Mouse (Mus musculus) kidney, adult 2 months (tissue): Measurements from ENCODE around the gene Bcan. TPM values are rescaled to one million over a fixed set of nuclear protein-coding genes. Genes with fewer than 3 reads are reported as not detected.

ENCODE experiments used
- DNase-seq: peaks from one replicate; pipeline ENCODE4 v3.0.0; 2021
- H3K27ac ChIP-seq: fragments of 200-500 bp; 2 replicates; pipeline ENCODE4 v1.5.1; 2012; ENCODE audit warnings: low read depth, low read length, control low read depth, inconsistent platforms; ENCODE audit not compliant: insufficient read depth
- H3K27me3 ChIP-seq: fragments of 200-500 bp; replicated peaks from 2 replicates; pipeline ENCODE4 v1.6.1; 2012; ENCODE audit warnings: mild to moderate bottlenecking, moderate library complexity, low read length, inconsistent platforms; ENCODE audit not compliant: control insufficient read depth, insufficient read depth
- H3K36me3 ChIP-seq: fragments of 200-500 bp; 2 replicates; pipeline ENCODE4 v1.6.1; 2012; ENCODE audit warnings: mild to moderate bottlenecking, moderate library complexity, low read length, inconsistent platforms; ENCODE audit not compliant: control insufficient read depth, insufficient read depth
- H3K4me1 ChIP-seq: fragments of 200-500 bp; 2 replicates; pipeline ENCODE4 v1.6.1; 2011; ENCODE audit warnings: low read length; ENCODE audit not compliant: control insufficient read depth, insufficient read depth
- H3K4me3 ChIP-seq: fragments of 200-500 bp; 2 replicates; pipeline ENCODE4 v1.5.1; 2011; ENCODE audit warnings: mild to moderate bottlenecking, low read depth, low read length, control low read depth; ENCODE audit not compliant: insufficient read depth
- CTCF ChIP-seq: fragments of 200-500 bp; conservative IDR thresholded peaks from 2 replicates; pipeline ENCODE4 v1.5.1; 2011; ENCODE audit warnings: low read depth, mild to moderate bottlenecking, control low read depth, low read length, moderate library complexity, mixed read lengths; ENCODE audit not compliant: insufficient read depth, insufficient read length
- POLR2A ChIP-seq: fragments of 200-500 bp; IDR thresholded peaks from one replicate; pipeline ENCODE4 v1.6.1; 2011; ENCODE audit warnings: low read depth, low read length, control low read depth
- WGBS: fragments of 180-500 bp; shearing (Covaris S2); methylation state at CpG from one replicate; pipeline ENCODE4 v1.1.7; 2018; 5-methylcytosine and 5-hydroxymethylcytosine counted together
- polyA plus RNA-seq: library from polyadenylated mRNA; depleted of rRNA; stranded (reverse); fragments of >200 nt; gene quantifications from 2 replicates; pipeline ENCODE4 v1.2.3, GENCODE M21; 2012

Bcan gene
- polyA plus RNA-seq, 1 experiment: 0.34 TPM

DNA sequence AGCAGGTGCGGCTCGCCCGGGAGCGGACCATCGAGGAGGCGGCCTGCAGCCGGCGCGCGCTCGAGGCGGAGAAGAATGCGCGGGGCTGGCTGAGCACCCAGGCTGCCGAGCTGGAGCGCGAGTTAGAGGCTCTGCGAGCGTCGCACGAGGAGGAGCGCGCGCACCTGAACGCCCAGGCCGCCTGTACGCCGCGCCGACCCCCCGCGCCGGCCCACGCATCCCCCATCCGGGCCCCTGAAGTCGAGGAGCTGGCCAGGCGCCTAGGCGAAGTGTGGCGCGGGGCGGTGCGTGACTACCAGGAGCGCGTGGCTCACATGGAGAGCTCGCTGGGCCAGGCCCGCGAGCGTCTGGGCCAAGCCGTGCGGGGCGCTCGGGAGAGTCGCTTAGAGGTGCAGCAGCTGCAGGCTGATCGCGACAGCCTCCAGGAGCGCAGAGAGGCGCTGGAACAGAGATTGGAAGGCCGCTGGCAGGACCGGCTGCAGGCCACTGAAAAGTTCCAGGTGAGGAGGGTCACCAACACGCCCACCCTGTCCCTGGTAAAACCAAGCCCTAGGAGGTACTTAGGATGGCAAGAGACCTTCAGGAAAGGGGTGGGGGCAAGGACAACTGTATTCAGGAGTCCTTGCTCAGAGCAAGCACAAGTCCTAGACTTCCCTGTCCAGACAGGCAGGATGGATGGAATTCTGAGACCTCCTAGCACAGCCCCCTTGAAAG is 28.4 kb downstream of the Bcan start:
- H3K27me3 ChIP-seq: no peaks in the 10 kb centered on the region
- H3K36me3 ChIP-seq: no peaks in the 10 kb centered on the region
- H3K4me1 ChIP-seq: no peaks in the 10 kb centered on the region
- DNase-seq: no peak
- H3K4me3 ChIP-seq: peak overlapping the region; percentile 57
- H3K27ac ChIP-seq: 0 out of 2 replicates have a peak overlapping the region, but pooled peaks have one; percentile 58
- under 1% methylated on average over 59 of the region's 60 CpGs for WGBS
- no peak for TF ChIP-seq CTCF
- TF ChIP-seq POLR2A: no peak

DNA sequence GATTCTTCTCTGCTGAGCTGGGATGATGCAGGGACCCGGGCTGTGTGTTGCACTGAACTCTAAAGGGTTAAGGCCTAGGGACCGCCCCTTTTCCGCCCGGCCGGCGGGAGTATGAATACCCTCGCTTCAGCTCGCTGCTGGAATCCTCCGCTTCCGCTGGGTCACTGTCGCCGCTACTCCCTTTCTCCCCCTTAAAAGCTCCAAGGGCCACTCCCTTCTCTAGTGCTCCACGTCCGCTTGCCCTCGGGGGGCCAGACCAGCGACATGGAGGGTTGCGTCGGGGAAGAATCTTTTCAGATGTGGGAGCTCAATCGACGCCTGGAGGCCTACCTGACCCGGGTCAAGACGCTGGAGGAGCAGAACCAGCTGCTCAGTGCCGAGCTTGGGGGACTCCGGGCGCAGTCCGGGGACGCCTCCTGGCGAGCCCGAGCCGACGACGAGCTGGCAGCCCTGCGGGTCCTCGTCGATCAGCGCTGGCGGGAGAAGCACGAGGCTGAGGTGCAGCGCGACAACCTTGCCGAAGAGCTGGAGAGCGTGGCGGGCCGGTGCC is 29.0 kb downstream of the Bcan start, which contains the start of gene Nes:
Gene Nes, plus strand, starts transcription at position 140 of the 550 bp plus-strand sequence.
- under 1% methylated on average over 44 of the region's 44 CpGs for WGBS
- Histone ChIP-seq H3K4me1 (no peaks in the 10 kb centered on the region), H3K4me3 (peak within 1 kb of the TSS; percentile 57), H3K27me3 (no peaks in the 10 kb centered on the region), H3K36me3 (no peaks in the 10 kb centered on the region), H3K27ac (0 out of 2 replicates have a peak within 1 kb of the TSS, but pooled peaks have one; percentile 58)
- DNase-seq: peak; percentile 77
- no peak for TF ChIP-seq CTCF
- TF ChIP-seq POLR2A: peak; percentile 58

DNA sequence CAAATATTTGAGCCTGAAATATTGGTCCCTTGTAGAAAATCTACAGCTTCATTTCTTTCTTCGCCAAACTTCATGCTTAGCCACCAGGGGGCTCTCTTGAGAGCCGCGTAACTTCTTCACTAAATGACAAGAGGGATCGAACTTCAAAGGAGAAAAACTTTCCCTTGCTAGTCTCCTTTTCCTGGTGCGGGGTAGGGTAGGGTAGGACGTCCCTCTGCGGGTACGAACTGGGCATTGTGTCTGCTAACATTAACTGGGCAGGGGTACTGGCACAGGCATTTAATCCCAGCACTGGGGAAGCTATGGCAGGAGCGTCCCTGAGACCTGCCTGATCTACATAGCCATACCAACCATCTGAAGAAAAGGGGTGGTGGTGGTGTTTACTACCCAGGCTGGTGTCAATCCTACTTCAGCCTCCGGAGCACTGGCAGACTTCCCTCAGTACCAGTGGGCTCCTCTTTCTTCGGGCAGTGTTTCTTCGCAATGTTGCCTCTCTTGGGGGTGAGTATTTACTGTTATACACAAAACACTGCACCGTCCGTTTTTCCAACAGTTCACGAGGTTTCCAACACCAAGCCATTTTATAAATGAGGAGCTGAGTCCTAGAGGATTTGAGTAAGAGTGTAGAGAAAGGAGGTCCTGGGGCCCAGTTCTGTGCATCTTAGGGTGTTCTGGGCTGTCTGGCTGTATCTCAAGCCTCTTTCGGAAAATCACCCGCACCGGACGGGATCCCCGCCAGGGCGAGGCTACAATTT is 29.7 kb downstream of the Bcan start:
- peak; percentile 73 for DNase-seq
- TF ChIP-seq POLR2A: no peak
- TF ChIP-seq CTCF: peak; percentile 56
- WGBS: 1% methylated on average over 21 of the region's 21 CpGs
- Histone ChIP-seq H3K4me1 (no peaks in the 10 kb centered on the region), H3K36me3 (no peaks in the 10 kb centered on the region), H3K27ac (no peak overlapping the region), H3K4me3 (peak overlapping the region; percentile 57), H3K27me3 (no peaks in the 10 kb centered on the region)

DNA sequence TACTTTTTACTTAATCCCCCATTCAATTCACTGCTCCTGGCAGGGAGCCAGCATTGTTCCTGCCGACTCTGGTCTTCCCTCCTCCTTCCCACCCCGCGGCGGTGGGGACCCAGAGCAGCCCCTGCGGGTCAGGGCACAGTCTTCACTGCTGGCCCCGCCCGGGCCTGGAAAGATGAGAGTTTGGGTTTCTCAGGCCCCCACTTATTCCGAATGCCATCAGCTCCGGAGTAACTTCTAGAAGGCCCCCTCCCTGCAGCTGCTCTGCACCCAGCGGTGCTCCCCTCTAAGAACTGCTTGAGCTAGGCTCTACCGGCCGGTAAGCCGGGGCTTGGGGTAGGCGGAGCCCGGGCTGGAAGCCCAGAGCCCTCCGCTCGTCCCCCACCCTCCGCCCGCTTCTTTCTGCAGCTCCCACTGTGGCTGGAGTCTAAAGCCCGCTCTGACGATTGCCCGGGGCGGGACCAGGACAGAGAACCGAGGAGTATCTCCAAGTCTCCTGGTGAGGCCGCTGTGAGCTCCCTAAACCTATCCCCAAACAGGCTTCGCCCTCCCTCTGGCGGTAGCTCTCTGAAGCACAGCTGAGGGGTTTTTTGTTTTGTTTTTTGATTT is 39.3 kb downstream of the Bcan start:
- TF ChIP-seq CTCF: peak; percentile 96
- TF ChIP-seq POLR2A: no peak
- 1% methylated on average over 27 of the region's 27 CpGs for WGBS
- H3K27ac ChIP-seq: no peak overlapping the region

DNA sequence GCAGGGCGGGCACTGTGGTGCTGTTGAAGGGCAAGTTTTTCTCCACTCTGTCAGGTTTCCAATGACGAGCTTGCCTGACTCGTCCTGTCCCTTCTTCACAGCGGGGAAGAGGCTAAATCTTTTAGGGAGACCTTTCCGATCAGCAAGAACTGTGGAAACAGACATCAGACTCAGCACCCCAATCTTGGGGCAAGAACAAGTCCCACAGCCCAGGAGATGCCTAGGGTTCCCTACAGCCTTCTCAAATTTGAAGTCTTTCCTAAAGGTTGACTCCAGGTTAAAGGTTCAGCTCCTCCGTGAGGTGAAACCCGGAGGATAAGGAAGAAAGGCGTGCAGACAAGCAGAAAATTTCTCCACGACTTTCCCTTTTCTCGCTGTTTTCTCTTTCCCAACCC is 39.8 kb downstream of the Bcan start:
- Histone ChIP-seq H3K27me3 (no peaks in the 10 kb centered on the region), H3K36me3 (no peaks in the 10 kb centered on the region), H3K4me3 (no peak overlapping the region), H3K4me1 (no peaks in the 10 kb centered on the region), H3K27ac (no peak overlapping the region)
- WGBS: 29% methylated on average over 10 of the region's 10 CpGs
- no peak for DNase-seq
- TF ChIP-seq CTCF: no peak
- TF ChIP-seq POLR2A: no peak

More for the DNA sequence above, 39.3 kb downstream of the Bcan start:
- H3K27me3 ChIP-seq: no peaks in the 10 kb centered on the region
- H3K36me3 ChIP-seq: no peaks in the 10 kb centered on the region
- H3K4me1 ChIP-seq: no peaks in the 10 kb centered on the region
- DNase-seq: peak; percentile 94
- H3K4me3 ChIP-seq: peak overlapping the region; percentile 49

DNA sequence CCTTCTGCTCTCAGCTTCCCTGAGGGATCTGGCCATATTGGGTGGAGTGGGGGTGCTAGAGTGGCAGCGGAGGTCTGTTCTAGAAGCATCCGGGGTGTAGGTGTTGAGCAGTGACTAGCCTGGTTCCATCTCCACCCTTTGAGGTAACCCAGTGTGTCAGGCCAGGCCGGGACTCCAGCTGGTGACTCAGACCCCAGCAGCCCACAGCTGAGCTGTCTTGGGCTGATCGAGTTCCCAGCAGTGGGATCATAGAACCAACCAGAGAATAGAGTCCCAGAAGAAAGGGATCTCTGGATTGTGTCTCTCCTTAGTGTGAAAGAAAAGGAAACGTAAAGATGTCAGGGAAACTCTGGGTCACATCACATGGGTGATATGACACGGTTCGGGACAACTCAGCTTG is 40.7 kb downstream of the Bcan start:
- Histone ChIP-seq H3K27ac (no peak overlapping the region), H3K27me3 (no peaks in the 10 kb centered on the region), H3K4me3 (no peak overlapping the region), H3K4me1 (no peaks in the 10 kb centered on the region), H3K36me3 (no peaks in the 10 kb centered on the region)
- TF ChIP-seq CTCF: no peak
- WGBS: 85% methylated on average over 7 of the region's 7 CpGs
- DNase-seq: no peak
